Mouse (Mus musculus) neural tube, embryonic 14.5 days (tissue): ENCODE measurements around the gene Kcne3. TPM values are rescaled to one million over a fixed set of nuclear protein-coding genes. Genes with fewer than 3 reads are reported as not detected.
A peak's percentile ranks its signal among the peaks of the same experiment; 100 is the strongest.

Experiments used
- ATAC-seq: fragments of 200-750 bp; cut with Nextera tagmentation; 2 replicates; pipeline ENCODE4 v1.8.0; 2017; ENCODE audit warnings: low read depth, mild to moderate bottlenecking, moderate TSS enrichment, moderate library complexity
- H3K27ac ChIP-seq: fragments of 300-500 bp; sonication (generic); 2 replicates; pipeline ENCODE4 v1.5.1; 2014; ENCODE audit warnings: low read depth, mild to moderate bottlenecking, control low read depth, low read length, moderate library complexity, mixed read lengths
- H3K27me3 ChIP-seq: fragments of 300-500 bp; sonication (generic); 2 replicates; pipeline ENCODE4 v1.6.1; 2014; ENCODE audit warnings: low read length; ENCODE audit not compliant: control insufficient read depth, insufficient read depth
- H3K36me3 ChIP-seq: fragments of 300-500 bp; sonication (generic); 2 replicates; pipeline ENCODE4 v1.6.1; 2014; ENCODE audit warnings: low read length, mixed read lengths; ENCODE audit not compliant: control insufficient read depth, insufficient read depth
- H3K4me1 ChIP-seq: fragments of 300-500 bp; sonication (generic); 2 replicates; pipeline ENCODE4 v1.6.1; 2014; ENCODE audit warnings: low read length; ENCODE audit not compliant: control insufficient read depth, insufficient read depth
- H3K4me2 ChIP-seq: fragments of 300-500 bp; sonication (generic); 2 replicates; pipeline ENCODE4 v1.6.1; 2014; ENCODE audit warnings: mild to moderate bottlenecking, low read depth, low read length, control low read depth
- H3K4me3 ChIP-seq: fragments of 300-500 bp; sonication (generic); 2 replicates; pipeline ENCODE4 v1.5.1; 2014; ENCODE audit warnings: low read depth, low read length, control low read depth, mixed read lengths
- H3K9ac ChIP-seq: fragments of 300-500 bp; sonication (generic); replicated peaks from 2 replicates; pipeline ENCODE4 v1.6.1; 2014; ENCODE audit warnings: low read depth, mild to moderate bottlenecking, control low read depth, low read length, mixed read lengths
- H3K9me3 ChIP-seq: fragments of 300-500 bp; sonication (generic); 2 replicates; pipeline ENCODE4 v1.6.1; 2016; ENCODE audit warnings: low read length; ENCODE audit not compliant: control insufficient read depth
- WGBS: fragments of 180-500 bp; shearing (Covaris S2); extraction: QIAGEN DNeasy Blood & Tissue Kit; methylation state at CpG from one replicate; pipeline ENCODE4 v1.1.7; 2014; 5-methylcytosine and 5-hydroxymethylcytosine counted together
- polyA plus RNA-seq: library from polyadenylated mRNA; unstranded; fragments of >200 nt; fragmentation: Nextera tagmentation; extraction: Ambion mirVana; gene quantifications from 2 replicates; pipeline ENCODE4 v1.2.1, GENCODE M21; 2014

The Kcne3 gene
- polyA plus RNA-seq, 1 experiment from 2014 or later: 0.62 TPM

DNA sequence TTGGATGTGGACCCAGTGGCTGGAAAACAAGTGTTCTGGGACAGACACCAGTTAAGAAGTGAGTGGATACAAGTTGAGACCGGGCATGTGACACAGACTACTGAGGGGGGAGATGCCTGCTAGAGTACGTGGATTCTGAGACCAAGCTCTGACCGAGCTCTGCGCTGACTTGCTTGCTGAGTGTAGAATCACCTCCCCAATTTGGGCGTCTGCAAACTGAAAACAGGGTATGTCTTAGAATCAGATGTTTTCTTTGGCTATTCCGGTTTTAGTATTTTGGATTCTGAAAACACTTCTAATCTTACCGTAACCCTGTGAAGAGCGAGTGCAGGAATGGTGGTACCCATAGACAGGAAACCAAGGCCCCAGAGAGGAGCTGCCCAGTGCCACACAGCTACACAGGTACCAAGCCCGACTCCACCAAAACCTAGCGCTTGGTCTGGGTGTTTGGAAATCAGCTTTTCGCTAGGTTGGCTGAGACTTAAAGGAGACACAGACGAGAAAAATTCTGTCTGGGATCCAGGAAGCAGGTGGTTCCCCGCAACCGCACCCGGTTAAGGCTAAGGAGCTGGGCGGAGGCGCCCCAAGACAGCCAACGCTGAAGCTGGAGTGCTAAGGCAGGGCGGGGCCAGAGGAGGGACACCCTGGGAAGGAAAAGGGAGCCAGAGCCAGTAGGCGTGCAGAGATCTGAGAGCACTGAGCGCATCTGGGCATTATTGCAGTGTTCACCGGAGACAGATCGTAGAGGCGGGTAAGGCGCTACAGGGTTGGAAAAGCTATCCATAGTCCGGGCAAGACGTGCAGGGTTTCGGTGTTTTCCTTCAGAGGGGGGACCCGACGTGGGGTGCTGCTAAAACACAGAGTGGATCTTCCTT is 2.0 kb downstream of the Kcne3 start:
- Histone ChIP-seq H3K27ac (no peak overlapping the region), H3K27me3 (peaks cover 16% of the 10 kb centered on the region), H3K4me2 (peak overlapping the region; percentile 62), H3K4me1 (peaks cover 9% of the 10 kb centered on the region; the same call in 1 of the 2 replicates), H3K9ac (peak overlapping the region; percentile 33; the same call in 1 of the 2 replicates), H3K4me3 (peak overlapping the region; percentile 29), H3K36me3 (no peaks in the 10 kb centered on the region), H3K9me3 (no peaks in the 10 kb centered on the region)
- 11% methylated on average over 30 of the region's 30 CpGs for WGBS
- ATAC-seq: peak; percentile 78

- no peaks in the 10 kb centered on the region for H3K9me3 ChIP-seq
- peak overlapping the region; percentile 62 for H3K4me2 ChIP-seq
- ATAC-seq: no peak
- 1% methylated on average over 15 of the region's 15 CpGs for WGBS
- no peaks in the 10 kb centered on the region for H3K36me3 ChIP-seq
- H3K27ac ChIP-seq: no peak overlapping the region
- H3K4me3 ChIP-seq: peak overlapping the region; percentile 29
- H3K9ac ChIP-seq: no peak overlapping the region
- peaks cover 16% of the 10 kb centered on the region for H3K27me3 ChIP-seq
- H3K4me1 ChIP-seq: peaks cover 9% of the 10 kb centered on the region; the same call in 1 of the 2 replicates
These were observed 2.6 kb downstream of the Kcne3 start for GRCm38 (mm10) chr7:100178891-100179233.

GRCm38 (mm10) chr7:100179394-100179793 is 3.1 kb downstream of the Kcne3 start:
- H3K27me3 ChIP-seq: peaks cover 16% of the 10 kb centered on the region
- H3K27ac ChIP-seq: no peak overlapping the region
- no peaks in the 10 kb centered on the region for H3K36me3 ChIP-seq
- 72% methylated on average over 7 of the region's 7 CpGs for WGBS
- no peaks in the 10 kb centered on the region for H3K9me3 ChIP-seq
- H3K4me3 ChIP-seq: no peak overlapping the region
- ATAC-seq: no peak
- no peak overlapping the region for H3K9ac ChIP-seq
- H3K4me1 ChIP-seq: peaks cover 9% of the 10 kb centered on the region; the same call in 1 of the 2 replicates
- H3K4me2 ChIP-seq: peak overlapping the region; percentile 62; the same call in 1 of the 2 replicates

DNA sequence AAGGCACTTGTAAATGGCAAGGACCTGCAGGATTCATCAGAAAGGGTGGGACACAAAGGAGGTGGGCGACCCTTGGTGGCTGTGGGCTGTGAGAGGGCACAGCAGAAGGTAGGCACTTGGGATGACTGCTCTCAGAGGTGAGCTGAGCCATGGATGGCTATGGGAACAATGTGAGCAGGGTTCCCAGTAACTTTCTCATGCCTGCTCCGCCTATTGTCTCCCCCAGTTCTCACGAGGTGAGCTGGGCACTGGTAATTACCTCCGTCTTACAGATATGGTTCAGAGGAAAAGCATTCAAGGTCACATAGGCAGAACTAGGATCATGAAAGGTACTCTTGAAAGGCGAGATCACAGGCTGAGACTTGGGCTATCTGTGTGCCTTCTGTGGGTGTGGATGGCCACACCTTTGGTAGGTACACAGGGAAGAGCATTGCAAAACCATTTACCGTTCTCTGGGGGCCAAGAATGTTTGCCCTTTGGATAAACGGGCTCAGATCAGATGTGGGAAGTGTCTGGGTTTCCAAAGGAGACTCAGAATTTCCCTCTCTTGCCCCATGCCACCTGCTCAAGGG is 3.6 kb downstream of the Kcne3 start:
- Histone ChIP-seq H3K27me3 (peaks cover 16% of the 10 kb centered on the region), H3K36me3 (no peaks in the 10 kb centered on the region), H3K4me1 (peaks cover 9% of the 10 kb centered on the region; the same call in 1 of the 2 replicates), H3K4me2 (no peak overlapping the region), H3K9me3 (no peaks in the 10 kb centered on the region), H3K27ac (no peak overlapping the region), H3K4me3 (no peak overlapping the region), H3K9ac (no peak overlapping the region)
- 77% methylated on average over 7 of the region's 7 CpGs for WGBS
- ATAC-seq: no peak

DNA sequence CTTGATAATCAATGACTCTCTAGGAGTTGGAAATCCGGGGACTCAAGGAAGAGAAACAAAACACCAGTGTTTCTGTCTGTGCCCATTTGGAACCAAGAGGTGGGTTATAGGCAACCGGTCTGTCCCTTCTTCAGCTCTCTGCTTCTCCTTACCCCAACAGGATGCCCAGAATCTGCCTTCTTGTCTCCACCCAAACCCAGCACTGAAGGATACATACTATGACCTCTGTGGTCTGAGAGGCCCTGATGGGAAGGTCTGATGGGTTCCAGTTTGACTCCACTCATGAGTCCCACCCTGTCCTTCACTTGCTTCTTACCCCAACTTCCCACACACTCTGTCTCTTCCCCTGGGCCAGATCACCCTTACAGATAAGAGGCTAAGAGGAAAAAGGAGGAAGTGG is 4.9 kb downstream of the Kcne3 start:
- H3K4me1 ChIP-seq: peaks cover 9% of the 10 kb centered on the region; the same call in 1 of the 2 replicates
- no peak overlapping the region for H3K4me2 ChIP-seq
- no peak for ATAC-seq
- peaks cover 16% of the 10 kb centered on the region for H3K27me3 ChIP-seq
- H3K9me3 ChIP-seq: no peaks in the 10 kb centered on the region
- 92% methylated on average over 2 of the region's 2 CpGs for WGBS
- H3K9ac ChIP-seq: no peak overlapping the region
- no peak overlapping the region for H3K27ac ChIP-seq
- no peaks in the 10 kb centered on the region for H3K36me3 ChIP-seq
- no peak overlapping the region for H3K4me3 ChIP-seq

GRCm38 (mm10) chr7:100181614-100182013 is 5.3 kb downstream of the Kcne3 start:
- ATAC-seq: no peak
- Histone ChIP-seq H3K9ac (no peak overlapping the region), H3K4me1 (peaks cover 9% of the 10 kb centered on the region; the same call in 1 of the 2 replicates), H3K4me3 (no peak overlapping the region), H3K36me3 (no peaks in the 10 kb centered on the region), H3K27ac (no peak overlapping the region), H3K27me3 (peaks cover 16% of the 10 kb centered on the region), H3K9me3 (no peaks in the 10 kb centered on the region), H3K4me2 (no peak overlapping the region)
- WGBS: 79% methylated on average over 3 of the region's 3 CpGs

DNA sequence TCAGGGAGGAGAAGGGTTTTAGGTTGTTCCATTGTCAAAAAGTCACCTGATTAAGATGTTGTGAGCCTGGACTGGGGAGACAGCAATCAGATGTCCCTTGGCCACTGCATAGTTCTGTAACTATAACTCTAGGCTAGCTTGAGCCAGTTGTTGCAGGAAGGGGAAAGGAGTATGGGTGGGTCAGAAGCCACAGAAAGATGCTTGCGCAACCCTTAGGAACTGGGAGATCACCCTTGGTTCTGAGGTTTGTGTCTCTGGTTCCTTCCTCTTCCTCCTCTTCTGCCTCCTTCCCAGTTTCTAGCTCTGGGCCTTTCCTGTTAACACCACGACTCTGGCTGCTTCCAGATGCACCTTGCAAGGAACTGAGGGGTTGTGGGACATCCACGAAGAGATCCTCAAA is 6.1 kb downstream of the Kcne3 start:
- peaks cover 9% of the 10 kb centered on the region; the same call in 1 of the 2 replicates for H3K4me1 ChIP-seq
- 89% methylated on average over 3 of the region's 3 CpGs for WGBS
- no peak overlapping the region for H3K27ac ChIP-seq
- no peak overlapping the region for H3K4me3 ChIP-seq
- H3K9ac ChIP-seq: no peak overlapping the region
- no peak for ATAC-seq
- no peaks in the 10 kb centered on the region for H3K9me3 ChIP-seq
- H3K36me3 ChIP-seq: no peaks in the 10 kb centered on the region
- no peak overlapping the region for H3K4me2 ChIP-seq
- H3K27me3 ChIP-seq: peaks cover 16% of the 10 kb centered on the region

GRCm38 (mm10) chr7:100187601-100188000 is 11.3 kb downstream of the Kcne3 start:
- no peak overlapping the region for H3K4me2 ChIP-seq
- no peaks in the 10 kb centered on the region for H3K27me3 ChIP-seq
- no peak overlapping the region for H3K27ac ChIP-seq
- H3K9me3 ChIP-seq: no peaks in the 10 kb centered on the region
- H3K4me3 ChIP-seq: no peak overlapping the region
- H3K36me3 ChIP-seq: no peaks in the 10 kb centered on the region
- 26% methylated on average over 7 of the region's 7 CpGs for WGBS
- peak; percentile 46; the same call in 1 of the 2 replicates for ATAC-seq
- H3K9ac ChIP-seq: no peak overlapping the region
- no peaks in the 10 kb centered on the region for H3K4me1 ChIP-seq

GRCm38 (mm10) chr7:100190167-100190566 is 13.9 kb downstream of the Kcne3 start:
- ATAC-seq: no peak
- Histone ChIP-seq H3K9ac (no peak overlapping the region), H3K4me1 (no peaks in the 10 kb centered on the region), H3K4me3 (no peak overlapping the region), H3K27me3 (no peaks in the 10 kb centered on the region), H3K9me3 (no peaks in the 10 kb centered on the region), H3K36me3 (no peaks in the 10 kb centered on the region), H3K4me2 (no peak overlapping the region), H3K27ac (no peak overlapping the region)
- WGBS: 38% methylated on average over 4 of the region's 4 CpGs
